Mouse (Mus musculus) granulocyte monocyte progenitor cell, adult 5-6 weeks (primary cell): ENCODE data around the gene Psmd12. TPM values are rescaled to one million over a fixed set of nuclear protein-coding genes. Genes with fewer than 3 reads are reported as not detected.
A peak's percentile ranks its signal among the peaks of the same experiment; 100 is the strongest.

Experiments used
- ATAC-seq: replicated peaks from 2 replicates; pipeline ENCODE4 v1.8.0; 2016; ENCODE audit warnings: mild to moderate bottlenecking, moderate TSS enrichment, inconsistent platforms; ENCODE audit not compliant: poor library complexity, severe bottlenecking
- total RNA-seq, 2 experiments: library from RNA; stranded (forward) in 1 of 2; stranded (reverse) in 1 of 2; fragments of 200-712, 200-1000 nt in 1 of 2; fragments of >200 nt in 1 of 2; fragmentation: Nextera tagmentation in 1 of 2; gene quantifications; 2 replicates each; pipeline ENCODE4 v1.2.3; 2014 to 2017

The Psmd12 gene
- 79.4 and 82.9 TPM in 2 replicates for total RNA-seq (2014; fragmentation: Nextera tagmentation)
- total RNA-seq (2017) = 149 and 152 TPM in 2 replicates

DNA sequence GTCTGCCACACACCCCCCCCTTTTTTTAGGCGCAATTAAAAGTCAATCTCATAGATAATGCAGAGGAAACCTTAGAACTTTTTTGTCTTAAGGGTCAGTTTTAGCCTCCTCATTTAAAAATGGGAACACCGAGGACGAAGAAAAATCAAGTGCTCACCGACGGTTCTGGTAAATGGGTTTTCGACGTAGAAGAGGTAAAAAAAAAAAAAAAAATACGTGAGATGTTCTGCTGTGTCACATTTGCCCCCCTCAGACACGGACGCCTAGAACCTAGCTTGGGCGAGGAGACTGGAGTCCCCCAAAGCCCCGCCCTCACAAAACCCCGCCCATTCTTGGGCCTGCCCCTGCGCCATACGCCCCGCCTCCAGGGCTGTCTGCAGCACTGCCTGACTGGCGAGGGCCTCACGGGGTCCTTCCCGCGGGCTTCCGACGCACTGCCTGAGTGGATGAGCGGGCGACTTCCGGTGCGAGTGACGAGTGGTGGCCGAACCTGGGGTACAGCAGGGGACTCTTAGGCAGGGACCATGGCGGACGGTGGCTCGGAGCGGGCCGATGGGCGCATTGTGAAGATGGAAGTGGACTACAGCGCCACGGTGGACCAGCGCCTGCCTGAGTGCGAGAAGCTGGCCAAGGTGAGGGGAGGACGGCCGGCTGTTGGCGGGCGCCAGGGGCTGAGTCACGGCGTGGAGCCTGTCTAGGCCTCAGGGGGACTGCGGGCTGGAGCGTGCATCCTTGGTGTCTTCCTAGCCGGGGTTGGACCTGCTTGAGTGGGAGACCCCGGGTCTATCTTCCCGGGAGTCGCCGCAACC is at the start of gene Psmd12:
Psmd12 (plus strand) TSS at position 432 of the 809 bp plus-strand sequence.
- peak; percentile 98 for ATAC-seq

DNA sequence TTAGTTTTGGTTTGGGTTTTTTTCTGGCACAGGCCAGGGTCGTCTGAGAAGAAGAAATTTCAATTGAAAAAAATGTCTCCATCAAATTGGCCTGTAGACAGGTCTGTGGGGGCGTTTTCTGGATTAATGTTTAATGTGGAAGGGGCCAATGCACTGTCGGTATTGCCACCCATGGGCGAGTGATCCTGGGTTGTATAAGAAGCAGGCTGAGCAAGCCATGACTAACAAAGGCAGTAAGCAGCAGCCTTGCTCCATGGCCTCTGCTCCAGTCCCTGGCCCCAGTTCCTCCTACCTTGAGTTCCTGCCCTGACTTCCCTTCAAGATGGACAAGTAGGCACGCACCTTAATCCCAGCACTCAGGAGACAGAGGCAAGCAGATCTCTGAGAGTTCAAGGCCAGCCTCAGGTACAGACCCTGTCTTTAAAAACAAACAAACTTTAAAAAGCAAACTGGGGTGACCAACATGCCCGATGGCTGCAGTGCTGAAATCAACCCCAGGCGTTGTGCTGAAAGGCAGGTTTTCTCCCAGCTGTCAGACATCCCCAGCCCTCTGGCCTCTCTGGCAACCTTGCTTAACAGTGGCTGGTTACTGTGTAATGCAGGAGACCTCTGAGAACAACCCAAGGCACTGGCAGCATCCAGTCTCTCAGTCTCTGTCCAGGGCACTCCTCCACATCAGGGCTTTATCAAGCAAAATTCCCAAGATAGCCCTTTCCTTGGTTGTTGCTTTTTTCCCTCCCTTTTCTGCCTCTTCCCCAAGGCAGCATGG is 47.9 kb upstream of the Psmd12 start:
- no peak for ATAC-seq

- ATAC-seq = no peak
These were observed 43.4 kb upstream of the Psmd12 start for GRCm38 (mm10) chr11:107435776-107436449.

DNA sequence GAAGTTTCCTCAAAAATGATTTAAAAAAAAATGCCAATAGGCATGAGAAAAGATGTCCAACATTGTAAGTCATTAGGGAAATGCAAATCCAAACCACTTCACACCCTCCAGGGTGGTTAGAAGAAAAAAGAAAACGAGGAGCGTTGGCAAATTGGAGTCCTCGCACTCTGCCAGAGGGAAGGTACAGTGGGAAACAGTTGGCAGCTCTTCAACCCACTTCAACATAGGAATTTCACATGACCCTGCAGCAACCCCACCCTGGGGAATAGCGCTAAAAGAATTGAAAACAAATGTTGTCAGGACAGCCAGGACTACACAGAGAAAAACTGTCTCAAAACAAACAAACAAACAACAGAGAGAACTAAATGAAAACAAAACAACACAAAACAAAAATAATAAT is 41.6 kb upstream of the Psmd12 start:
- ATAC-seq = no peak

DNA sequence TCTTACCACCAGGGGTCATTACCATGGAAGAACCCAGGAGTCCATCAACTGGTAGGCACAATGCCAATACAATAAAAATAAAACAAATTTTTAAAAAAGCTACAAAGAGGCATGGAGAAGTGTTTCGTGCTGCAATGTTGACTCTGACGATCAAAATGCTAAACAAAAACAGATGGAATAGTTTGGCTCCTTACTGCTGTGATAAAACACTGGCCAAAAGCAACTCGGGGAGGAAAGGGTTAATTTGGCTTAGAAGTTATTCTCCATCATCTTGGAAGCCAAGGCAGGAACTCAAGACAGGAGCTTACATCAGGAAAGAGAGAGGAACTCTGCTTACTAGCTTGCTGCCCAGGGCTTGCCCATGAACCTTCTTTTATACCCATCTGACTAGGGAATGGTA is 41.1 kb upstream of the Psmd12 start:
- no peak for ATAC-seq

DNA sequence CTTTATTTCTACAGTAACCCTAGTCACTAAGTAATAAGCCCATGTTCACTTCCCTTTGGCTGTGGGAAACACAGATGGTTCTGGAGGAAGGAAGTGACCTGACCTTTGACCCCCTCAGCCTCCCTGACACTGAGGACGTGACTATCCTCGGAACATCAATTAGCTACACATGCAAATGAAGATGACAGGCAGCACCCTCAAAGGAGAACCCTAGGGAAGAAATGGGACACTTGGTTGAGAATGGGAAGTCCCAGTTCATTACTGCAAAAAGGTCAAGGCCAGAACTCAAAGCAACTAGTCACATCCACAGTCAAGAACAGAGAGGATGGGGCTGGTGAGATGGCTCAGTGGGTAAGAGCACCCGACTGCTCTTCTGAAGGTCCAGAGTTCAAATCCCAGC is 38.2 kb upstream of the Psmd12 start:
- ATAC-seq = peak; percentile 56

DNA sequence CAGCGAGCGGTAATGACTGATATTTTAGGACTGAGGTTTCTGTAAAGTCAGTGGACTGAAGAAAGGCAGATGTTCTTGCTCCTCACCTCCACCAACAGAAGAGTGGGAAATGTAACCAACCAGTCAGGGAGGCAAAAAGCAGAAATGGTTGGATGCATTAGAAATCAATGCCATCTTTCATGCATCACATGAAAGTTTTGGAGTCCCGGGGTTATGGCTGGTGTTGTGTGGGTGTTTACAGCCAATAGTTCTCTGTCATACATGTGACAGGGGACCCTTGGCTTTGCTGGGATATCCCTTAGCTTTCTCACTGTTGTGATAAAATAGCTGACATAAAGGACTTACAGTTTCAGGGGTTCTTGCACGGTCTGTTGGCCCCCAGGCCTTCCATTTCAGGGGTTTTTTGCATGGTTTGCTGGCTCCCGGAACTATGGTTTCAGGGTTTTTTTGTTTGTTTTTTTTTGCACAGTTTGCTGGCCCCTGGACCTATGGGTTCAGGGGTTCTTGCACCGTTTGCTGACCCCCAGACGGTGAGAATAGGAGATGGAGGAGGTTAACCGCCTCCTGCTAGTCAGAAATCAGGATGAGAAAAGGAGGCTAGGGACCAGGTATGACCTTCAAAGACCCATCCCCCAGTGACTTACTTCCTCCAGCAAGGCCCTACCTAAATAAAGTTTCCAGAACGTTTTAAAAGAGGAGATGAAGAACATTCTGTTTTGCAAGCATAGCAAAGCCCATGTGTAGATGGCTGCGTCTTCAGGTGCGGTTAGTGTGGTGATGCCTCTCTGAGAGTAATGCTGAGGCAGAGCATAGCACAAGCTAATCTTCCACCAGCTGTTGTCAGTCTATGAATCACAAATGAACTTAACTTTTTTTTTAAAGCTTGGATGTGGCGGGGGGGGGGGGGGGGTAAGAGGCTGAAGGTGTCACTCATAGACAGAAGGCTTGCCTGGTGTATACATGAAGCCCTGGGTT is 35.9 kb upstream of the Psmd12 start:
- no peak for ATAC-seq

DNA sequence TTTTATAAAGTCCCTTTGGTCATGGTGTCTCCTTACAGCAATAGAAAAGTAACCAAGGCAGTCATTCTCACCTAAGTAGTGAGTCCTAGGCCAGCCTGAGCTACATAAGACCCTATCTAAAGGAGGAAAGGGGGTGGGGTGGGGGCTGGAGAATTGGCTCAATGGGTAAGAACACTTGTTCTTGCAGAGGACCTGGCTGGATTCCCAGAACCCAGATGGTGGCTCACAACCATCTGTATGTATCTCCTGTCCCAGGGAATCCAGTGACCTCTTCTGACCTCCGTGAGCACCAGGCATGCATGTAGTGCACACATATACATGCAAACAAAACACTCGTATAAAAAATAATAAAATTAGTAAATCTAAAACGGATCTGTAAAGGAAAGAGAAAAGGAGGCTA is 33.6 kb upstream of the Psmd12 start:
- no peak for ATAC-seq

- ATAC-seq = peak; percentile 52
These were observed 32.6 kb upstream of the Psmd12 start for GRCm38 (mm10) chr11:107446650-107447049.

DNA sequence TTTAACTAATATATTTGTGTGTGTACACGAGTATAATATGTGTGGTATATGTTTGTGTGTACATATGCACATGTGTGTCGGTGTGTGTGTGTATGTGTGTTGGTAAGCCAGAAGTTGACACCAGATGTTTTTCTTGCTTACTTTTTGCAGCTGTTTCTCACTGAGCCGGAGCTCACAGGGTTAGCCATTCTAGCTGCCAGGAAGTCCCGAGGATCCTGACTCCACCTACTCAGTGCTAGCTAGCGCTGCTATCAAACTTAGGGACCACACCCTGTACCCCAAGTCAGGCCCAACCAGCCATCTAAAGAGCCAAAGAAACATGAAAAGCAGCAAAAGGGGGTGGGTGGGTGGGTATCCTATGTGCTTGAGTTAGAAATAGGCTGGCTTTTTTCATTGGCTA is 31.9 kb upstream of the Psmd12 start:
- ATAC-seq = no peak

- ATAC-seq = no peak
These were observed 31.4 kb upstream of the Psmd12 start for GRCm38 (mm10) chr11:107447915-107448314.

DNA sequence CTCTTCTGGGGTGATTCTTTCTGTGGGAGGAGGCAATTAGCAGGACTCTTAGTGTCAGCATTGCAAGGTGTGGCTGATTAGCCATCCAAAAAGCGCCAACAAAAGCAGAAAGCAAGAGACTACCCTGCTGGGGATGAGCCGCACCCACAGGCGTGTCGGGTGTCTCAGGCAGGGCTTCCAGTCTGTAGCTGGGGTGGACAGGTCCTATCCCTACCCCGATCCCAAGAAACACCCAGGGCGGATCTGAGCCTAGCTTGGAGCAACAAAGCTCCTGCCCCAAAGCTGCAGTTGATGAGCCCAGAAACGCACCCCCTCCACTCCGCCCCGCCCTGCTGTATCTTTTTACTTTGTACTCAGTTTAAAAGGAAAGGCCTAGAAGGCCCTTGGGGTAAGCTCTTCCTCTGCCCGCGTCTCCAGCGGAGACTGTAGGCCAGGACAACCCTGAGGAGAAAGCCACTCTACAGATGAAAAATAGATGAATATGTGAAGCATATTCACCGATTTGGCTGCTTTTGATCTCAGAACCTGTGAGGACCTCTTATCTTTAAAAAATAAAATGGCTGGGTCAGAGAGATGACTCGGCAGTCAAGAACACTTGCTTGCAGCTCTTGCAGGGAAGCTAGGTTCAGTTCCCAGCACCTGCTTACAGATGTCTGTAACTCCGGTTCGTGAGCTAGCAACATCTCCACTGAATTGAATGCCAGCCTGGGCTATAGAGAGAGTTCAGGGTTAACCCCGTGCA is 29.9 kb upstream of the Psmd12 start:
- no peak for ATAC-seq

GRCm38 (mm10) chr11:107450097-107450496 is 29.2 kb upstream of the Psmd12 start:
- ATAC-seq = no peak

DNA sequence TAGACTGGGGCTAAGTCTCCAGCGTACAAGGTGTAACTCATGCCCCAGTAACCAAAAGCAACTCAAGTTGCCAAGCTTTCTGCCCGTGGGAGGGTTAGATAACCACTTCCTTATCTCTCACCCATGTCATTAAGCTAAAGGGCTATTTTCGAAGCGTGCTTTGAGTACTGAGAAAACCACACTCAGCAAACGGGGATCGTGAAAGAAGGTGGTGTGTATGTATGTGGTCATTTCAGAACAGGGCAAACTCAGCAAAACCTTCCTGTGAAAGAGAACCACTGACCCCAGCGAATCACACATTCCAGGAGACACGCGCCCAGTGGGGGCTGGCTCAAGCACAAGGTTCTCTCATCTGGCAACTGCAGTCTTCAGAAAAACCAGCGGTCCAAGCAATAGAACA is 28.2 kb upstream of the Psmd12 start:
- ATAC-seq = peak; percentile 67

DNA sequence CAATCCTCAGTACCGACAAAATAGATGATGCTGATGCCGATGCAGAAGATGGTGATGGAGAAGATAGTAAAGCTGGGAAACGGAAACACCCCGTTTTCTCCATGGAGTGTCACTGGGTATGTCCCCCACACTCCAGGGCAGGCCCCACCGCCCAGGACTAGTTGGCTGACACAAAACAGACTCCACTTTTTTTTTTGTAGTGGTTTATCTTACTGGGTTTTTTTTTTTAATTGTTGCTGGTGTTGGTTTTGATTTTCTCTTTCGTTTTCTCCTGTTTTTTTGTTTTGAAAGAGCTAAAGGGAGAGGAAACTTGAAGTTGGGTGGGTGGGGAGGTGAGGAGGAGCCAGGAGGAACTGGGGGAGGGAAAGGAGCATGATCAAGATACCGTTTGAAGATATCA is 27.2 kb upstream of the Psmd12 start:
- ATAC-seq = no peak

DNA sequence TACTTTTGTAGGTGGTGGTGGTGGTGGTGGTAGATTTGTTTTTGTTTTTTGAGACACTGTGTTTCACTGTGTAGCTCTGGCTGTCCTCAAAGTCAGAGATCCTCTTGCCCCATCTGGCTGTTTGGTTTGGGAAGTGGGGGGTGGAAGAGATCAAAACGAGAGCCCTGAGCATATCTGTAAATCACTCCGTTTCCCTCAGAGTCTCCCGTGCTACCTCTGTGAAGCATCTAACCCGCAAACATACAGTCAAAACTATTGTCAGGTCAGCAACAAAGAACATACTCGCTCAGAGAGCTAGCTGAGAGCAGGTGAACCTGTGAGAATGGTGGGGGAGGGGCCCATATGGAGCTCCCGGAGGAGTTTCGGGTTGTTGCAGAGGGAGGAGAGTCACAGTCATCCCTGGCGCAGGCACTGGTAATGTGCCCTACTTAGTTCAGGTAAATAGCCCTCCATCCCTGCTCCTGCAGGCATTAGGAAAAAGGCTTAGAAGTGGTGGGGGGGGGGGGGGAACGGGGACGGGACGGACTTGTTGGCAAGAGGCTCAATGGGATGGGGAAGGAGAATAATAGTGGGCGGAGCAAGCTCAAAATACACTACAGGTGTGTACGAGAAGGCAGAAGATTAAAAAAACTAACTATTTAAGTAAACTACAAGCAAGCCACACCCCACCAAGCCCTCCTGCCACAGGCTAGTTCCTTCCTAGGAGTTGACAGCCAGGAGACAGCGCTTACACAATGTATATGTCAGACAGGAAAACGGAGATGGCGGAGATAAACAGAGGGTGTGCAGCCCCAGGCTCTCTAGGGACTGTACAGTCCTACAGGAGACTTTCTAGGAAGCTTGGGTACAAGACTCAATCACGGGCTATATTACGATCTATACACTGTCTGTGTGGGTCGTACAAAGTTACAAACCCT is 24.5 kb upstream of the Psmd12 start:
- peak; percentile 77 for ATAC-seq

- no peak for ATAC-seq
These were observed 22.0 kb upstream of the Psmd12 start for GRCm38 (mm10) chr11:107457282-107457681.

DNA sequence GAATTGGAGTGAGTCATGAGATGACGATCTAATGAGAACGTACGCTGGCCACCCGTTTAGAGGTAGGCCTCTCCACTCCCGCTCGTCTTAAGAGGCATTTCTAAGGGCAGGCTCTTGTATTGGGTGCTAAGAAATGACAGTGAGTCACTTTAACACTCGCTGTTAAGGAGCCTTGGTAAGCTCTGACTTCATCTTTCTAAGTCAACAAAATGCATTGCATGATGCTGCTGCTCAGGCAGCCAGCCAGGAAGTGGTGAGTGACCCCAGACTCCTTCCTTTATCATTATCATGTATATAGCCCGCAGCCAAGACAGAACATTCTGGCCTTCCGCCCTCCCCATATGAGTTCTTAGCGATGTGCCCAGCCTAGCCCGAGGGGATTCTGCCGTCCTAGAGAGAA is 21.0 kb upstream of the Psmd12 start:
- ATAC-seq = peak; percentile 26
